Mouse (Mus musculus) forebrain, embryonic 13.5 days (tissue): ENCODE results near the gene Tbc1d32. TPM values are rescaled to one million over a fixed set of nuclear protein-coding genes. Genes with fewer than 3 reads are reported as not detected.
"Not testable (repeated sequence)": the region's sequence is repeated elsewhere in the genome, so short reads cannot be mapped to it uniquely, and the experiment has no call there.

Experiments
- ATAC-seq: fragments of 200-750 bp; cut with Nextera tagmentation; 2 replicates; pipeline ENCODE4 v1.8.0; 2017
- H3K27ac ChIP-seq: fragments of 300-500 bp; sonication (generic); 2 replicates; pipeline ENCODE4 v1.5.1; 2015; ENCODE audit warnings: inconsistent platforms, mild to moderate bottlenecking, moderate library complexity
- H3K27me3 ChIP-seq: fragments of 300-500 bp; sonication (generic); 2 replicates; pipeline ENCODE4 v1.6.1; 2015; ENCODE audit warnings: mild to moderate bottlenecking, inconsistent platforms
- H3K36me3 ChIP-seq: fragments of 300-500 bp; sonication (generic); 2 replicates; pipeline ENCODE4 v1.6.1; 2015; ENCODE audit warnings: mild to moderate bottlenecking, inconsistent platforms; ENCODE audit not compliant: poor library complexity, severe bottlenecking
- H3K4me1 ChIP-seq: fragments of 300-500 bp; sonication (generic); 2 replicates; pipeline ENCODE4 v1.6.1; 2015; ENCODE audit warnings: inconsistent platforms
- H3K4me2 ChIP-seq: fragments of 300-500 bp; sonication (generic); 2 replicates; pipeline ENCODE4 v1.6.1; 2015; ENCODE audit warnings: inconsistent platforms, mild to moderate bottlenecking, moderate library complexity
- H3K4me3 ChIP-seq: fragments of 300-500 bp; sonication (generic); 2 replicates; pipeline ENCODE4 v1.5.1; 2015; ENCODE audit warnings: mild to moderate bottlenecking, inconsistent platforms
- H3K9ac ChIP-seq: fragments of 300-500 bp; sonication (generic); 2 replicates; pipeline ENCODE4 v1.6.1; 2015; ENCODE audit warnings: mild to moderate bottlenecking, inconsistent platforms
- H3K9me3 ChIP-seq: fragments of 300-500 bp; sonication (generic); replicated peaks from 2 replicates; pipeline ENCODE4 v1.6.1; 2016; ENCODE audit warnings: inconsistent platforms
- WGBS: fragments of 180-500 bp; shearing (Covaris S2); methylation state at CpG from one replicate; pipeline ENCODE4 v1.1.7; 2015; 5-methylcytosine and 5-hydroxymethylcytosine counted together
- polyA plus RNA-seq: library from polyadenylated mRNA; unstranded; fragments of >200 nt; fragmentation: Nextera tagmentation; extraction: Ambion mirVana; gene quantifications from 2 replicates; pipeline ENCODE4 v1.2.1, GENCODE M21; 2015

Gene Tbc1d32
- polyA plus RNA-seq, result 2.9 and 3.1 TPM in 2 replicates

DNA sequence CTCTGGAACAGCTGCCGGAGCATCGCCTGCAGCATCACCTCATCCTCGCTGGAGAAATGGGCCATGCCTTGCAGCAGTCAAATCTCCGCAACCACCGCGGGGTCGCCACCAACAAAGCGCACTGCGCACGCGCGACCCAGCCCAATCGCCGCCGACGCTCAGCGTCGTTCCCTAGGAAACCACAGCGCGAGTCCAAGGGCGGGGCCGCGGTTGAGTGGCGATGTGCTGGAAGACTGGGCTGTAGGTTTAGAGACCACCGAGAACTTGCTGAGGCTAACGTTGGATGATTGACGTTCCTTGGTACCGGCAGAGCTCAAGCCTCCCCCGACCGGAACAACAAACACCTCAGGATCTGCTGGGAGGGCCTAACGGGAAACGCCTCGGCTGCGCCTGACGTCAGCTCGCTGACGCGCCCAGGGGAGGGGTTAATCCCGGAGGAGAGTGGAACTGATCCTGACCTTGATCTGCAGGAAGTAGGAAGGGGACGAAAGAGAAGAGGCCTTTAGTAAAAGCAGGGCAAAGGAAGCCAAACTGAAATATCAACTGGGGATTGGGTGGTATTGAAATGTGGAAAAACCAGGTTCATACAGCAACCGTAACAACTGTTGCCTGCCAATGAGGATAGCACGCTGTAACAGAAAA is at the start of gene Tbc1d32:
TSS of gene Tbc1d32 (minus strand) at position 122 of the 642 bp plus-strand sequence.
- H3K27ac ChIP-seq, result peak within 1 kb of the TSS; percentile 93
- peak within 1 kb of the TSS; percentile 51 for H3K4me3 ChIP-seq
- H3K4me2 ChIP-seq, result peak within 1 kb of the TSS; percentile 60
- H3K27me3 ChIP-seq, result no peaks in the 10 kb centered on the region
- WGBS, result 3% methylated on average over 42 of the region's 42 CpGs
- peak within 1 kb of the TSS; percentile 70 for H3K9ac ChIP-seq
- peak; percentile 98 for ATAC-seq
- peaks cover 10% of the 10 kb centered on the region for H3K4me1 ChIP-seq
- H3K9me3 ChIP-seq, result no peaks in the 10 kb centered on the region
- H3K36me3 ChIP-seq, result no peaks in the 10 kb centered on the region

GRCm38 (mm10) chr10:56227771-56228275 is 666 bp downstream of the Tbc1d32 start:
- peak overlapping the region; percentile 60 for H3K4me2 ChIP-seq
- no peak for ATAC-seq
- no peak overlapping the region for H3K27ac ChIP-seq

DNA sequence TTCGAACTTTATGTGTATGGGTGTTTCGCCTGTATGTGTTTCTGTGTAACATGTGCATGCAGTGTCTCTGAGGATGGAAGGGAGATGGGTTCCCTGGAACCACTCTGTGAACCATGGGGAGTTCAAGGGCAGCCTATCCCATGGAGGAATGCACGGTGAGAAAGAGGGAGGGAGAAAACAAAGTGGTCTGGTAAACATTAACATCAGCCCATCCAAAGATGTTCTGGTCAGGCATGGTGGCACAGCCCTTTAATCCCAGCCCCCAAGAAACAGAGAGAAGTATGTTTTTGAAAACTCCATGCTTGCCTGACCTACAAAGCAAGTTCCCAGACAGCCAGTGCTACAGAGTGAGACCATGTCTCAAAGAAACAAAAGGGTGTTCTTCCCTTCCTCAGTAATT is 12.7 kb downstream of the Tbc1d32 start:
- Histone ChIP-seq H3K27ac (no peak overlapping the region), H3K9me3 (no peaks in the 10 kb centered on the region), H3K4me2 (no peak overlapping the region), H3K4me1 (no peaks in the 10 kb centered on the region), H3K27me3 (no peaks in the 10 kb centered on the region), H3K9ac (no peak overlapping the region), H3K4me3 (no peak overlapping the region), H3K36me3 (peaks cover 9% of the 10 kb centered on the region)
- no peak for ATAC-seq
- WGBS, result 80% methylated on average over 3 of the region's 3 CpGs

More at GRCm38 (mm10) chr10:56227771-56228275, 666 bp downstream of the Tbc1d32 start:
- peaks cover 10% of the 10 kb centered on the region for H3K4me1 ChIP-seq
- H3K27me3 ChIP-seq, result no peaks in the 10 kb centered on the region
- 67% methylated on average over 8 of the region's 8 CpGs for WGBS
- no peaks in the 10 kb centered on the region for H3K9me3 ChIP-seq
- no peaks in the 10 kb centered on the region for H3K36me3 ChIP-seq
- peak overlapping the region; percentile 51 for H3K4me3 ChIP-seq
- peak overlapping the region; percentile 70 for H3K9ac ChIP-seq

GRCm38 (mm10) chr10:56210343-56210742 is 18.1 kb downstream of the Tbc1d32 start:
- no peaks in the 10 kb centered on the region for H3K9me3 ChIP-seq
- 100% methylated on average over 1 of the region's 1 CpGs for WGBS
- ATAC-seq, result no peak
- no peak overlapping the region for H3K9ac ChIP-seq
- H3K4me1 ChIP-seq, result no peaks in the 10 kb centered on the region
- H3K4me3 ChIP-seq, result no peak overlapping the region
- no peak overlapping the region for H3K4me2 ChIP-seq
- peaks cover 9% of the 10 kb centered on the region for H3K36me3 ChIP-seq
- H3K27ac ChIP-seq, result no peak overlapping the region
- no peaks in the 10 kb centered on the region for H3K27me3 ChIP-seq

GRCm38 (mm10) chr10:56206802-56207404 is 21.6 kb downstream of the Tbc1d32 start:
- H3K4me1 ChIP-seq, result no peaks in the 10 kb centered on the region
- no peak overlapping the region for H3K9ac ChIP-seq
- H3K4me3 ChIP-seq, result no peak overlapping the region
- ATAC-seq, result no peak
- no peak overlapping the region for H3K27ac ChIP-seq
- no peaks in the 10 kb centered on the region for H3K36me3 ChIP-seq
- no peaks in the 10 kb centered on the region for H3K27me3 ChIP-seq
- 90% methylated on average over 8 of the region's 8 CpGs for WGBS
- no peaks in the 10 kb centered on the region for H3K9me3 ChIP-seq
- no peak overlapping the region for H3K4me2 ChIP-seq

DNA sequence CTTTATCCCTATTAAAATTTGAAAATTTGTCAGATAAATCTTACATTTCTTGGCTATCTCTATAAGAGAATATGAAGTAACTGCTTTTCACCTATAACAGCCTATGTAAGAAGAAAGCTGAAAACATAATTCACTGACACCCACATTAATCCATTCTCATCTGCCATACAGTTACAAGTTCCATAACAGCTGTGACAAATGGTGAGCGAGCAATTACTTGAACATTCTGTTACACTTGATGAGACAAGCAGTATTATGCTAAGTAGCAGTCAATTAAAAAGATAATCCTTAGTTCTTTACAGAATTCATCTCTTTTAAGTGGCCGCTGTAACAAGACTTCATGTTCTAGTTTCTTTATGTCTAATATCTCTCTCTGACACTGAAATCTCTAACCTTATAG is 24.1 kb downstream of the Tbc1d32 start:
- H3K4me1 ChIP-seq, result no peaks in the 10 kb centered on the region
- H3K27me3 ChIP-seq, result no peaks in the 10 kb centered on the region
- H3K4me3 ChIP-seq, result no peak overlapping the region
- no peaks in the 10 kb centered on the region for H3K9me3 ChIP-seq
- H3K27ac ChIP-seq, result no peak overlapping the region
- 70% methylated on average over 2 of the region's 2 CpGs for WGBS
- no peaks in the 10 kb centered on the region for H3K36me3 ChIP-seq
- H3K4me2 ChIP-seq, result no peak overlapping the region
- no peak overlapping the region for H3K9ac ChIP-seq
- ATAC-seq, result no peak

DNA sequence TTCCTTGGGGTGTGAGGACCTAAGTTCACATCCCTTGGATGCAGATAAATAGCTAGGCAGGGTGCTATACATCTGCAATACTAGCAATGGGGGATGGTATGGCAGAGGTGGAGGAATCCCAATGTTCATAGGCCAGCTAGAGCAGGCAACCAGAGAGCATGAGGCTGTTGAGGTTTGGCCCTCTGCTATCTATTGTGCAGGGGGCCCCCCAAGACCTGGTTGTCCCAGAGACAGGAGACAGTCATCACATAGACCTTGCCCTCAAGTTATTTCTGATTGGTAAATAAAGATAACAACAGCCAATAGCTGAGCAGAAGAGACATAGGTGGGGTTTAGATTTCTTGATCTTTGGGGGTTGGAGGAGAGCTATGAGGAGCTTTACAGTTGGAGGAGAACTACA is 28.6 kb downstream of the Tbc1d32 start:
- H3K4me3 ChIP-seq, result no peak overlapping the region

DNA sequence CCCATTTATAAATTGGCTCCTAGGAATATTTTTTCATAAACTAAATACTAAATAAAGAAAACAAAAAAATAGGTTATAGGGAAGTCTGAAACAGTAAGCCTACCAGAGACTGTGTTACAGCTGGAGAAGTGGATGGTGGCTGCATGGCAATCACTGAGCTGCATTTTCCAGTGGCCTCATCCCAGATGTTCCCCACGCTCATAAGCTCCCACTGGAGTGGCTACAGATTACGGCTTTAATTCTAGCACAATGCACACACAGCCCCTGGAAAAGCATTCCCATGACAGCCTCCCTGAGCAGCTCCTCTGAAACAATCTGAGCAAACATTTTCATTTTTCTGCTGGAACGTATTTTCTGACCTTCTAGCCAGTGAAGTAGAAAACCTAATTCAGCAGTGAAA is 29.8 kb downstream of the Tbc1d32 start:
- H3K27ac ChIP-seq, result no peak overlapping the region
- H3K9me3 ChIP-seq, result no peaks in the 10 kb centered on the region
- H3K9ac ChIP-seq, result no peak overlapping the region
- no peaks in the 10 kb centered on the region for H3K36me3 ChIP-seq
- H3K4me2 ChIP-seq, result no peak overlapping the region
- H3K27me3 ChIP-seq, result no peaks in the 10 kb centered on the region
- no peak for ATAC-seq
- no peak overlapping the region for H3K4me3 ChIP-seq
- H3K4me1 ChIP-seq, result no peaks in the 10 kb centered on the region
- WGBS, result 68% methylated on average over 3 of the region's 3 CpGs

More for the DNA sequence above, 28.6 kb downstream of the Tbc1d32 start:
- ATAC-seq, result no peak
- Histone ChIP-seq H3K36me3 (no peaks in the 10 kb centered on the region), H3K27me3 (no peaks in the 10 kb centered on the region), H3K27ac (no peak overlapping the region), H3K4me1 (no peaks in the 10 kb centered on the region), H3K9ac (no peak overlapping the region), H3K9me3 (no peaks in the 10 kb centered on the region), H3K4me2 (no peak overlapping the region)

GRCm38 (mm10) chr10:56194310-56194709 is 34.2 kb downstream of the Tbc1d32 start:
- WGBS, result 76% methylated on average over 7 of the region's 7 CpGs
- no peaks in the 10 kb centered on the region for H3K36me3 ChIP-seq
- H3K9ac ChIP-seq, result no peak overlapping the region
- no peak overlapping the region for H3K27ac ChIP-seq
- H3K9me3 ChIP-seq, result no peaks in the 10 kb centered on the region
- peak; percentile 36; the same call in 1 of the 2 replicates for ATAC-seq
- H3K4me3 ChIP-seq, result no peak overlapping the region
- no peaks in the 10 kb centered on the region for H3K27me3 ChIP-seq
- H3K4me2 ChIP-seq, result no peak overlapping the region
- no peaks in the 10 kb centered on the region for H3K4me1 ChIP-seq

GRCm38 (mm10) chr10:56181727-56182126 is 46.8 kb downstream of the Tbc1d32 start:
- Histone ChIP-seq H3K4me2 (no peak overlapping the region), H3K9me3 (no peaks in the 10 kb centered on the region)
- 90% methylated on average over 1 of the region's 1 CpGs for WGBS

GRCm38 (mm10) chr10:56173184-56173583 is 55.3 kb downstream of the Tbc1d32 start:
- WGBS, result 91% methylated on average over 5 of the region's 5 CpGs
- no peaks in the 10 kb centered on the region for H3K4me1 ChIP-seq

More at GRCm38 (mm10) chr10:56181727-56182126, 46.8 kb downstream of the Tbc1d32 start:
- H3K4me1 ChIP-seq, result no peaks in the 10 kb centered on the region
- no peak overlapping the region for H3K27ac ChIP-seq
- H3K36me3 ChIP-seq, result peaks cover 9% of the 10 kb centered on the region
- no peaks in the 10 kb centered on the region for H3K27me3 ChIP-seq
- no peak for ATAC-seq
- no peak overlapping the region for H3K9ac ChIP-seq
- no peak overlapping the region for H3K4me3 ChIP-seq

DNA sequence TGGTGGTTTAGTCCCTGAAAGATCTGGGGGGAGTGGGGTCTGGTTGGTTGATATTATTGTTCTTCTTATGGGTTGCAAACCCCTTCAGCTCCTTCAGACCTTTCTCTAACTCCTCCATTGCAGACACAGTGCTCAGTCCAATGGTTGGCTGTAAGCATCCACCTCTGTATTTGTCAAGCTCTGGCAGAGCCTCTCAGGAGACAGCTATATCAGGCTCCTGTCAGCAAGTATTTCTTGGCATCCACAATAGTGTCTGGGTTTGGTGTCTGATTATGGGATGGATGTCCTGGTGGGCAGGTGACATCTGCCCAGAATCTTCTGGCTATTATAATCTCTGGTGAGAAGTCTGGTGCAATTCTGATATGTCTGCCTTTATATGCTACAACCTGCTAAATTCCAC is 60.8 kb downstream of the Tbc1d32 start:
- not testable (repeated sequence) for H3K4me1 ChIP-seq, H3K9ac ChIP-seq, H3K36me3 ChIP-seq, H3K4me2 ChIP-seq, H3K4me3 ChIP-seq, H3K27me3 ChIP-seq, H3K27ac ChIP-seq, H3K9me3 ChIP-seq, ATAC-seq

More at GRCm38 (mm10) chr10:56173184-56173583, 55.3 kb downstream of the Tbc1d32 start:
- no peaks in the 10 kb centered on the region for H3K9me3 ChIP-seq
- no peak for ATAC-seq
- no peak overlapping the region for H3K4me2 ChIP-seq
- H3K9ac ChIP-seq, result no peak overlapping the region
- no peak overlapping the region for H3K4me3 ChIP-seq
- peaks cover 3% of the 10 kb centered on the region; the same call in 1 of the 2 replicates for H3K36me3 ChIP-seq
- H3K27me3 ChIP-seq, result no peaks in the 10 kb centered on the region
- H3K27ac ChIP-seq, result no peak overlapping the region
